Mouse (Mus musculus): Measurements from ENCODE around the gene Lcn8.
A peak's percentile ranks its signal among the peaks of the same experiment; 100 is the strongest.
"Not testable (repeated sequence)": the region's sequence is repeated elsewhere in the genome, so short reads cannot be mapped to it uniquely, and the experiment has no call there.

Lcn8 gene

GRCm38 (mm10) chr2:25666516-25666915 lies 13.6 kb downstream of the Lcn8 start:
- no peak for DNase-seq

GRCm38 (mm10) chr2:25676486-25676885 lies 23.6 kb downstream of the Lcn8 start, which contains the start of gene Lcn6:
Gene Lcn6 (plus strand): TSS chr2:25676786.
- DNase-seq = no peak

DNA sequence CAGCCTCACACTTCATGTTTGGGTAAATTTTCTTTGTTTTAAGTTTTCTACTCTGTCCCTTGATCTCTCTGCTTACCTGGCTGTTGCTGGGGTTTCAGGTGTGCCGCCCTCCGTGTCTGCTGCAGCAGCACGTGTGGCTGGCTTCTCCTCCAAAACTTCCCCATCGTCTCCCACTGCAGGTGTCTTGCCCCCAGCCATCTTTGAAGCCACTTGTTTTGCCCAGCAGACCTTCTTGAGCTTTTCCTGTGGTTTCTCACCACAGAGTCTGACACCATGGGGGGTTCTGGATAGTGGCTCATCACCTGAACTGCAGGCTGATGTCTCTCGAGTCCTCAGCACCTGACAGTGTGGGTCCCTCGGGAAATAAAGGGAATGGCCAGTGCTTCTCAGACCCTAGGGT lies 26.6 kb downstream of the Lcn8 start:
- peak; percentile 71 for DNase-seq

DNA sequence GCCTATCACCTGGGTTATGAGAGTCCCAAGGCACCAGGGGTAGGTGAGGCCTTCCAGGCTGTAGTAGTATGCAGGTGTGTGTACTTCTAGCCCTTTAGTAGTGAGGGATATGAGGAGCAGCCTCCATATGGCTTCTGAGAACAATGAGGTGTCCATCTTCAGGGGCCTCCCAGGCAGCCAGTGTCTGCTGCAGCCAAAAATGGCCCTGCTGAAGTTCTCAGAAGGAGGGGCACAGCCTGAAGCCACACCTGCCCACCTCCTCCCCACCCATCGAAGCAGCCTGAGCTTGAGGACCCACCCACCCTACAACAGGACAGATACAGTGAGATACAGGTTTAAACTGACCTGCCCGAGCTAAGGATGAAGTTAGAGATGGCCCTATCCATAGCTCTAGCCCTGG lies 29.5 kb downstream of the Lcn8 start, which contains the start of gene Lcn10:
Gene Lcn10, plus strand, starts transcription at position 301 of the 400 bp plus-strand sequence.
- DNase-seq = no peak

GRCm38 (mm10) chr2:25686941-25687340 lies 34.0 kb downstream of the Lcn8 start:
- no peak for DNase-seq

- peak; percentile 66 for DNase-seq
Measured at GRCm38 (mm10) chr2:25694605-25695004, 41.7 kb downstream of the Lcn8 start.

DNA sequence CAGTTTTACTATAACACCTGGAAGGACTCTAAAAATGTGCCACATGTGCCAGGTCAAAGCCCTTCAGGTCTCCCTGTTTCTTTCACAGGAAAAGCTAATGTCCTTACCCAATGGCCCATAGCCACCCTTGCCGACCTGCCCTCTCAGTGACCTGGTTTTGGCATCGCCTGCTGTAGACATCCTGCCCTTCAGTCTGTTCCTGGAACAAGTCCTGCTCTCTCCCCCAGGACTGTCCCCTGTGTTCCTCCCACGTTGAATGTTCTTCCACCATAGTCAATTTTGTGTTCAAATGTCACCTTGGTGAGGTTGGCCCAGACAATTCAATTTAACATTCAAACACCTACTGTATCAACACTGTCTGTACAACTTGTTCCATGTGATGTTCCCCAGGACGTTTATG lies 44.0 kb downstream of the Lcn8 start:
- DNase-seq = no peak

- no peak for DNase-seq
Measured at GRCm38 (mm10) chr2:25698696-25699095, 45.8 kb downstream of the Lcn8 start.

GRCm38 (mm10) chr2:25699743-25700142 lies 46.8 kb downstream of the Lcn8 start, which contains the start of gene Obp2a:
Gene Obp2a (plus strand): TSS chr2:25700043.
- not testable (repeated sequence) for DNase-seq

DNA sequence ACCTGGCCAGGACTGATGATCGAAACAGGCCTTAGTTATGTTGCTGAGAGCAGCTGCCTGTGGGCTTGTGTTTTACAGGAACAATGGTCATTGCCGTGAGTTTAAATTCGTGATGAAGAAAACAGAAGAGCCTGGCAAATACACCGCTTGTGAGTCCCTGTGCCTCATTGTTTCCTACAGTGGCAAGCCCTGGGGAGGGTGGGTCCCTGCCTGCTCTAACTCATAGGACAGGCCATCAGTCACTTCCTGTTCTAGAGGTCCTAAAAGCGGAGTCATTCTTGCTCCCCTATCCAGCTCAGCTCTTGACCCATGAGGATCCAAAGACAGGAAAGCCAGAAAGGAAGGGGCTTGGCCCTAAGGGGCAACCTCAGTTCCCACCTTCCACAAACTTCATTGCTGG lies 48.1 kb downstream of the Lcn8 start:
- no peak for DNase-seq

- no peak for DNase-seq
Measured at GRCm38 (mm10) chr2:25703706-25704105, 50.8 kb downstream of the Lcn8 start.

Data from thymus, postnatal 14 days (tissue).